Mouse (Mus musculus) adrenal gland (tissue): ENCODE results near the gene Sap18.
"Not testable (repeated sequence)": the region's sequence is repeated elsewhere in the genome, so short reads cannot be mapped to it uniquely, and the experiment has no call there.

ENCODE experiments used
- intact Hi-C: fragments of 180-260 bp; cut with DNase I; formaldehyde crosslinking; loops from one replicate; pipeline ENCODE4 v1.15.1; 2025
- microRNA-seq, 2 experiments: library from miRNA; unstranded; fragments of <30 nt; microRNA quantifications; one replicate each; pipeline ENCODE4; 2019

Gene Sap18

DNA sequence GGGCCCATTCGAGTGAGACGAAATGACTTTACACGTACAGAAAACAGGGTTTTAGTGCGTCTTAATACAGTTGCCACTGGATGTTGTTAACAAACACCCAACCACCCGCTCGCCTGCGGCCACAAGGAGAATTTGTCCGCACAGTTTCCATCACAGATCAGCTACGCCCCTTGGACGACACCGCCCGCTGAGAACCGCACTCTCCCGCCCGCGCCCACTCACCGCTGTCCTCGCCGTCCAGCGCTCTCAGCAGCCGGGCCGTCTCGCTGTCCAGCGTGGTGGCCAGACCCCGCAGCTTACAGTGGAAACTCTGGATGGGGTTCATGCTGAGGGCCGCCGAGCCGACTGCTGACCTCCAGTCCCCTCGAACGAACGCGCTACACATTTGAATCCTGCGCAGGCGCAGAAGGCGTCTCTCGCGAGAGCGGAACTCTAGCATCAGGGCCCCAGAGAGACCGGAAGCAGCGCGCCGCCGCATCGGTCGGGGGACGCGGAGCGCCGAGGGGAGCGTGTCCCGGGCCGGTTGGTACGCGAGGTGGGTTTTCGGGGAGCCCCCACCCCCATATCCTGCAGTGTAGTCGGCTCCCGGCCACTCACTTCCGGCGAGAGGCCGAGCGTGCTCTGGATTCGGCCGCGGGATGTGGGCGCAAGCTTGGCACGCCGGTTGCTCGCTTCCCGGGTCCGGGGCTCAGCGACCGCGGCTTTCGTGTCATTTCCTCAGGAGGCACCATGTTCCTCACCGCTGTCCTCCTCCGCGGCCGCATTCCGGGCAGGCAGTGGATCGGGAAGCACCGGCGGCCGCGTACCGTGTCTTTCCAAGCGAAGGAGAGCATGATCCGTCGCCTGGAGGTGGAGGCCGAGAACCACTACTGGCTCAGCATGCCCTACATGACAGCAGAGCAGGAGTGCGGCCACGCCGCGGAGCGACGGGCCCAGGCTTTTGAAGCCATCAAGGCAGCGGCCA lies 28.1 kb downstream of the Sap18 start, which contains the start of the genes Ska3 and Mrpl57:
Gene Ska3, minus strand, starts transcription at position 398 of the 964 bp plus-strand sequence.
Gene Mrpl57, plus strand, starts transcription at position 447 of the 964 bp plus-strand sequence.
- intact Hi-C loops = no loop called here

DNA sequence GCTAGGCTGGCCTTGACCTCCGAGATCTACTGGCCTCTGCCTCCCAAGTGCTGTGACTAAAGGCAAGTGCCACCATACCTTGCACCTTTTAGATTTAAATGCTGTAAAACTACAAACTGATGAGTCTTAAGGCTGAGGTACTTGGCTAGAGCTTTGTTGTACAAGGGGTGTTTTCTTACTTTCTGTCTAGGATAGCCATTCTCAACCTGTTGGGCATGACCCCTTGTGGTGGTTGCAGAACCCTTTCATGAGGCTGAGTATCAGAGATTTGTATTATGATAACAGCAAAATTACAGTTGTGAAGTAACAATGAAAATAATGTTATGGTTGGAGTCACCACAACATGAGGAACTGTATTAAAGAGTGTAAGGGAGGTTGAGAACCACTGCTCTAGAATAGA lies 29.3 kb downstream of the Sap18 start:
- intact Hi-C loops = no loop called here

DNA sequence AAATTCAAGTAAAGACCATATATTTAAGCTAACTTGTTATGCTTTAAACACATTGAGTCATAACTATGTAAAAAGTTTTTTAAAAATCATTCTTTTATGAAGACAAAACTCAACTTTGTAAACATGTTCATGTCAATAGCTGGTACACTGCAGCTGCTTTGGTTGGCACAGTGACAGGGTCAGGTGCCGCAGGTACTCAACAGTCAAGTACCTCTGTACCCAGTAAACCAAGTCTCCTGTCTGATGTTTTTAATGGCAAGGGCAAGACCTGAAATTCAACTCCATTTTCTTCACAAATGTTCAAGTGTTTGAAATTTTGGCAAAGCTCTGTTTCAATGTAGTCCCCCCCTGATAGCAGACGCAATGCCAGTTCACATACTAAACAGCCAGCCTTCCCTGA lies 35.5 kb downstream of the Sap18 start:
- intact Hi-C loops = no loop called here

DNA sequence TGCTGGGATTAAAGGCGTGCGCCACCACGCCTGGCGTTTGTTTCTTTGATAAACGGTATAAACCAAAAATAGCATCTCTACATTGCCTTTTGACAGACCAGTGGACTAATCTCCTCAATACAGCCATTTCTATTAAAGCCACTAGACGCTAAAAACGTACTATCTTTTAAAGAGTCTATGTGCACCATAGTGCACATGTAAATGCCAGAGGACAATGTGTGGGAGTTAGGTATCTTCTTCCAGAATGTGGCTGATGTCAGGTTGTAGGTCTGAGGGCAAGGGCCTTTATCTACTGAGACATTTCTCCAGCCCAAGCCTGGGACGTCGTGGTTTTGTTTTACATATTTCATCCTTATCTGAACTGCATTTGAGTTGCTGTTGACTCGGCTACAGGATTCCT lies 37.2 kb downstream of the Sap18 start:
- intact Hi-C loops = no loop called here

DNA sequence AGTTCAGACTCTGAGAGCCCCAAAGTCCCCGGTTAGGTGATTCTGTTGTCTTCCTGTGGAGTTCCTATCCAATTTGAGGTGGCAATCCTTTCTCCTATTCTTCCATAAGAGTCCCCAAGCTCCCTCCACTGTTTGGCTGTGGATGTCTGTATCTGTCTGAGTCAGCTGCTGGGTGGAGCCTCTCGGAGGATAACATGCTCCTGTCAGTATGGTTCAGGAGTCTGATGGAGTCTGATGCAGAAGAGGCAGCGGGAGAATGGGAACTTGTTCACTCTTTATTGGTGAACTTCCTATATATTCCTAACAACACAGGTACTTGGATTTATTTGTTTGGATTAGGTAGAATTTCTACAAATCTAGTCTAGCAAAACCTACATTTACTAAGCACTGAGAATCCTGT lies 46.6 kb downstream of the Sap18 start:
- intact Hi-C loops = no loop called here

DNA sequence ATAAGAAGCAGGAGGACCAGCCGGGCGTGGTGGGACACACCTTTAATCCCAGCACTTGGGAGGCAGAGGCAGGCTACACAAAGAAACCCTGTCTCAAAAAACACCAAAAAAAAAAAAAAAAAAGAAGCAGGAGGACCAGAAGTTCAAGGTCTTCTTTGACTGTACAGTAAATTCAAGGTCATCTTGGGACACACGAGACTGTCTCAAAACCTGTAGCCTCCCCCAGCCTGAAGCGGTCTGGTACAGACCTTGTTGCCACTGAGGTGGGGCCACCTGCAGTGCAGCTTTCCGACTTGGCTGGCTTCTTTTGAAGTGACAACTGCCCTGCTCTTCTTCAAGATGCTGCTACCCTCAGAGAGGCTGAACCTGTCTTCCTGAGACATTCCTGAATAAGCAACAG lies 50.1 kb downstream of the Sap18 start:
- intact Hi-C loops = not testable (repeated sequence)

DNA sequence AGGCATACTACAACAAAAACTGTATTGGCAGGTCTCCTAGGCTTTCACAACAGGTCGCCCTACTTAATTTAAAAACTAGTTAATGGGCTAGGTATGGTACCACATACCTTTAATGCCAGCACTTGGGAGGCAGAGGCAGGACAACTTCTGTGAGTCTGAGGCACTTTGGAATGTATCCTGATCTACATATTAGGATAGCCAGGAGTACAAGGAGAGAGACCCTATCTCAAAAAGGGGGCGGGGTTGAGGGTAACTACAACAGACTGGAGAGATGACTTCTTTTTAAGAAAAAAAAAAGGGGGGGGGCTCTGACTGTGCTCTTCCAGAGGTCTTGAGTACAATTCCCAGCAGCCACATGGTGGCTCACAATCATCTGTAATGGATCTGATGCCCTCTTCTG lies 50.7 kb downstream of the Sap18 start:
- intact Hi-C loops = no loop called here

DNA sequence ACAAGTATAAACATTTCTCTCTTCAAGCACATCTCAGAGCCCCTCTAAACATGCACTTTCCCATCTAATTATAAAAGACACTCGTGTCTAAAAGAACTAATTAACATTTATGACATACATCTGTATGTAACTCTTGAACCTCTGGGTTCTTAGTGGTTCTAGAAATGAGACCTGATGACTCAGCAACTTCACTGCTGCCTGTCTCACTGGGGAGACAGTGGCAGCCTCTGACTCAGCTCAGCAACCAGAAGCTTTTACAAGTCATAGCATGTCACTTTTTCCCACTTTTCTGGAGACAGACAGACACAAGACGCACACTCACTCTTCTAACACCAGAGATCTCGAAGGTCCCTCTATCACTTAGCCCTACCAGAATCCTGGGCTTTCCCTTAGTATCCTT lies 52.4 kb downstream of the Sap18 start:
- intact Hi-C loops = no loop called here

DNA sequence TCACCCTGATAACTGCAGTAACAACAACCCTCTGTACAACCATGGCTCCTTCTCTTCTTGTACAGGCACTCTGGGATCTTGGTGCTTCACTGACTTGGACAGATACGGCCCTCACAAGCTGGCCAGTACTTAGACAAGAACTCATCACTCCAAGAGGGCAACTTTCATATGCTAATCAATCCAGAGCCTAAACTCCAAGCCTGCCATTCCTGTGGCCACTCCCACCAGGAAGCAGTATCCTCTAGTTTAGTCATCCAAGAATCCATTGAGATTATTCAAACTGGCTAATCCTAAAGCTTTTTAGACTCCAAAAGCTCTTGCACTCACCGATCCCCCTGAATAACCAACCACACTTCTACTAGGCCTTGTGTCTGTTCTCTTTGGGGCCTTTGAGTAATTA lies 55.0 kb downstream of the Sap18 start:
- intact Hi-C loops = no loop called here

DNA sequence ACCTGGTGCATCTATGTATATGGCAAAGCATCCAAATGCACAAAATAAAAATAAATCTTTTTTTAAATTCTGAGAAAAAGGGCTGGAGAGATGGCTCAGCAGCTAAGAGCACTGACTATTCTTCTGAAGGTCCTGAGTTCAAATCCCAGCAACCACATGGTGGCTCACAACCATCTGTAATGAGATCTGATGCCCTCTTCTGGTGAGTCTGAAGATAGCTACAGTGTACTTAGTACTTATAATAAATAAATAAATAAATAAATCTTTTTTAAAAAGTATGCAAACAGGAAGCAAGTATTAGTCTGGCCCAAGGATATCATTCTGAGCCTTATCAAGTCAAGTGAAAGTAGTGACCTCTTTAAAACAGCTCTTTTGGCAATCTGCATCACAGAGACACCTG lies 58.1 kb downstream of the Sap18 start:
- intact Hi-C loops = not testable (repeated sequence)

Small RNAs within 50 kb of the gene (microRNA-seq; reads per million reads assigned to microRNA genes)
- gene Mir3077 = 0.46 to 0.86 reads per million in 2 experiments
